Mouse (Mus musculus) forebrain, embryonic 13.5 days (tissue): ENCODE results near the gene Lyg1. TPM values are rescaled to one million over a fixed set of nuclear protein-coding genes. Genes with fewer than 3 reads are reported as not detected.

Experiments used
- ATAC-seq: fragments of 200-750 bp; cut with Nextera tagmentation; 2 replicates; pipeline ENCODE4 v1.8.0; 2017
- H3K27ac ChIP-seq: fragments of 300-500 bp; sonication (generic); 2 replicates; pipeline ENCODE4 v1.5.1; 2015; ENCODE audit warnings: inconsistent platforms, mild to moderate bottlenecking, moderate library complexity
- H3K27me3 ChIP-seq: fragments of 300-500 bp; sonication (generic); 2 replicates; pipeline ENCODE4 v1.6.1; 2015; ENCODE audit warnings: mild to moderate bottlenecking, inconsistent platforms
- H3K36me3 ChIP-seq: fragments of 300-500 bp; sonication (generic); 2 replicates; pipeline ENCODE4 v1.6.1; 2015; ENCODE audit warnings: mild to moderate bottlenecking, inconsistent platforms; ENCODE audit not compliant: poor library complexity, severe bottlenecking
- H3K4me1 ChIP-seq: fragments of 300-500 bp; sonication (generic); 2 replicates; pipeline ENCODE4 v1.6.1; 2015; ENCODE audit warnings: inconsistent platforms
- H3K4me2 ChIP-seq: fragments of 300-500 bp; sonication (generic); 2 replicates; pipeline ENCODE4 v1.6.1; 2015; ENCODE audit warnings: inconsistent platforms, mild to moderate bottlenecking, moderate library complexity
- H3K4me3 ChIP-seq: fragments of 300-500 bp; sonication (generic); 2 replicates; pipeline ENCODE4 v1.5.1; 2015; ENCODE audit warnings: mild to moderate bottlenecking, inconsistent platforms
- H3K9ac ChIP-seq: fragments of 300-500 bp; sonication (generic); 2 replicates; pipeline ENCODE4 v1.6.1; 2015; ENCODE audit warnings: mild to moderate bottlenecking, inconsistent platforms
- H3K9me3 ChIP-seq: fragments of 300-500 bp; sonication (generic); replicated peaks from 2 replicates; pipeline ENCODE4 v1.6.1; 2016; ENCODE audit warnings: inconsistent platforms
- WGBS: fragments of 180-500 bp; shearing (Covaris S2); methylation state at CpG from one replicate; pipeline ENCODE4 v1.1.7; 2015; 5-methylcytosine and 5-hydroxymethylcytosine counted together
- polyA plus RNA-seq: library from polyadenylated mRNA; unstranded; fragments of >200 nt; fragmentation: Nextera tagmentation; extraction: Ambion mirVana; gene quantifications from 2 replicates; pipeline ENCODE4 v1.2.1, GENCODE M21; 2015

The Lyg1 gene
- not detected in 2 replicates for polyA plus RNA-seq

DNA sequence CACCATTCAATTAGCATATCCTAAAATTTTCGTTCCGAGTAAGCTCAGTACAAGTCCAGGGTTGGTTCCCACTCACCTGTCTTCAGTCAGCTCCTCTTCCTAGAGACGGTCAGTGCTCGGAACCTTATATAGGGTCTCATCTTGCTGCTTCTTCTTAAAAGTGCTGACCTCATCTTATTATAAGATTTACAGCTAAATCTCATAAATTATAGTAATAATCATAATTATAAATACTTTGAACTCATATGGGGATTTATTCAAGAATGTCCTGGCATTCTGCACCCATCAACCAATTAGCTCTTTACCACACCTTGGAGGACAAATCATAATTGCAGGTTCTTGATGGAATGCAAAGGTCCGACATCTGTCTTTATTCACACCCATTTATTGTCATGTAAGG, at the start of gene Lyg1:
TSS of gene Lyg1 (minus strand) at position 101 of the 400 bp plus-strand sequence.
- Histone ChIP-seq H3K27ac (0 out of 2 replicates have a peak within 1 kb of the TSS, but pooled peaks have one; percentile 2), H3K27me3 (no peaks in the 10 kb centered on the region), H3K36me3 (no peaks in the 10 kb centered on the region), H3K9me3 (no peaks in the 10 kb centered on the region), H3K4me1 (peaks cover 8% of the 10 kb centered on the region; the same call in 1 of the 2 replicates), H3K4me2 (no peak within 1 kb of the TSS), H3K9ac (no peak within 1 kb of the TSS), H3K4me3 (no peak within 1 kb of the TSS)
- ATAC-seq: no peak
- WGBS: 83% methylated on average over 5 of the region's 5 CpGs

- ATAC-seq: no peak
- H3K9ac ChIP-seq: no peak overlapping the region
- 78% methylated on average over 3 of the region's 3 CpGs for WGBS
Measured at GRCm38 (mm10) chr1:38006741-38007140, 49.2 kb upstream of the Lyg1 start.

DNA sequence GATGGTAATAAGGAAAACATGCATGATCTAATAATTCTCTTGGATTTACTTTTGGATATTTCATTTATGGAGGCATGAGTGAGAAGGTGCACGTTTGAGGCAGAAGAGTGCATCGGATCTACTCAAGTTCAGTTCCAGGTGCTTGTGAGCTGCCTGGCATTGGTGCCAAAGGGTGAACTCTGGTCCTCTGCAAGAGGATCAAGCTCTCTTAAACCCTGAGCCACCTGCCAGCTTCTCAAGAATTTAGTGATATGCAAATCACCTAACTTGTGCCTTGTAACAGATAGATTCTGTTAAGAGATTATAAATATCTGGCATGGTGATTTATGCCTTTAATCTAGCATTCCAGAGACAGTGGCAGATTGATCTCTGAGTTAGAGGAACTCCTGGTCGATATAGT, 45.5 kb upstream of the Lyg1 start:
- Histone ChIP-seq H3K4me2 (no peak overlapping the region), H3K27ac (no peak overlapping the region), H3K9ac (no peak overlapping the region), H3K9me3 (no peaks in the 10 kb centered on the region), H3K36me3 (no peaks in the 10 kb centered on the region), H3K27me3 (no peaks in the 10 kb centered on the region), H3K4me3 (no peak overlapping the region), H3K4me1 (peaks cover 16% of the 10 kb centered on the region)
- ATAC-seq: no peak
- 94% methylated on average over 3 of the region's 3 CpGs for WGBS

More at GRCm38 (mm10) chr1:38006741-38007140, 49.2 kb upstream of the Lyg1 start:
- H3K4me3 ChIP-seq: no peak overlapping the region
- H3K27ac ChIP-seq: no peak overlapping the region
- H3K36me3 ChIP-seq: no peaks in the 10 kb centered on the region
- no peaks in the 10 kb centered on the region for H3K27me3 ChIP-seq
- H3K4me2 ChIP-seq: no peak overlapping the region
- no peaks in the 10 kb centered on the region for H3K4me1 ChIP-seq
- H3K9me3 ChIP-seq: no peaks in the 10 kb centered on the region

DNA sequence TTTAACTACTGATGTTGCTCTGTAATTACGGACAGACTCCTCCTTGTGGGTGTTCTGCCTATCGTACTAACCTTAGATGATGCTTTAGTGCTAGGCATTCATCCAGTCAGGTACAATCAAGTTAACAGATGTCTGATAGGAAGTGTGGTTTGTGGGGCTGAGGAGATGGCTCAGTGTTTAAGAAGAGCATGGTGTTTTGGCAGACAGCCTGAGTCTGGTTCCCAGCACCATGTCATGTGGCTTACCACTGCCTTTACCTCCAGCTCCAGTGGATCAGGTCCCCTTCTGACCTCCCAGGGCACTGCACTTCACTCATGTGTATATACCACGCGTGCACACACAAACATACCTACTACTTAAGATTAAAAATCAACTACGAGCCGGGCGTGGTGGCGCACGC, 44.4 kb upstream of the Lyg1 start:
- Histone ChIP-seq H3K36me3 (no peaks in the 10 kb centered on the region), H3K4me1 (peaks cover 16% of the 10 kb centered on the region), H3K4me2 (no peak overlapping the region), H3K9me3 (no peaks in the 10 kb centered on the region), H3K4me3 (no peak overlapping the region), H3K27ac (no peak overlapping the region), H3K9ac (no peak overlapping the region), H3K27me3 (no peaks in the 10 kb centered on the region)
- 97% methylated on average over 9 of the region's 9 CpGs for WGBS
- ATAC-seq: no peak

DNA sequence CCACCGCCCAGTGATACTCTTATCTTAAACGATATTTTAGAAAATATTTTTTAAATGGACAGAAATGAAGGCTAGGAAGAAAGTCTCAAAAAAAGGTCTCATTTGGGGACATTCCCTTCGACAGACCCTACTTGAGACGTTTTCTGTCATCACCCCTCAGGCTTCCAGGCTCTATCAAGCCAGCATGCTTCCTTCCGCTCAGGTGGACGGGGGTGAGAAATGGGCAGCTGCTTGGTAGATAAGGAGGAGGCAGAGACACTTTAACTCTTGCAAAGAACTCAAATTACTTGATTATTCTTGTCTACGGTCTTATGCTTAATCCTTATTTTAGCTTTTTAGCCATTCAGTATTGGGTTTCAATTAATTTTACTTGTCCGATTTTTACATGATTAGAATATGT, 43.3 kb upstream of the Lyg1 start:
- Histone ChIP-seq H3K27me3 (no peaks in the 10 kb centered on the region), H3K4me1 (peaks cover 23% of the 10 kb centered on the region), H3K9ac (no peak overlapping the region), H3K36me3 (no peaks in the 10 kb centered on the region), H3K4me2 (no peak overlapping the region), H3K9me3 (no peaks in the 10 kb centered on the region), H3K27ac (no peak overlapping the region), H3K4me3 (no peak overlapping the region)
- WGBS: 94% methylated on average over 8 of the region's 8 CpGs
- ATAC-seq: no peak

DNA sequence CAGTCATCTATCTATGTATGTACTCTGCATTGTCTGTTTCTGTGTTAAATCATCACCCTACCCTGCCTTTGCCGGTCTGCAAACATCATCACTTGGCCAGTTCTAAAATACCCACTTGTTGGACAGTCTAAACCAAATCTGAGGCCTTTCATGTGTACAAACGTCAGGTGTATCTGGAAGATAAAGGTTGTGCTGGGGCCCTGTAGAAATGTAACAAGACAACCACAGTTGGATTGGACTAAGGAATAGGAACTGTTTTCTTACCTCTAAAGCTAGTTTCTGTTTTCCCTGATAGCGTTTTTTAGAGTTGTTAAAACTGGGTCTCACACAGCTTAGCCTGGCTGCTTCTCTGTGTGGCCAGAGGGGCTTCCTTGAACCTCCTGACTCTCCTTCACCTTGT, 42.0 kb upstream of the Lyg1 start:
- H3K9me3 ChIP-seq: no peaks in the 10 kb centered on the region
- H3K4me1 ChIP-seq: peaks cover 24% of the 10 kb centered on the region
- ATAC-seq: no peak
- peak overlapping the region; percentile 81 for H3K4me2 ChIP-seq
- no peak overlapping the region for H3K4me3 ChIP-seq
- H3K27ac ChIP-seq: no peak overlapping the region
- WGBS: 90% methylated on average over 3 of the region's 3 CpGs
- H3K27me3 ChIP-seq: no peaks in the 10 kb centered on the region
- peak overlapping the region; percentile 26; the same call in 1 of the 2 replicates for H3K9ac ChIP-seq
- H3K36me3 ChIP-seq: peaks cover 11% of the 10 kb centered on the region

GRCm38 (mm10) chr1:37998371-37999199, 41.0 kb upstream of the Lyg1 start:
- Histone ChIP-seq H3K4me1 (peaks cover 24% of the 10 kb centered on the region), H3K4me2 (peak overlapping the region; percentile 81), H3K9me3 (no peaks in the 10 kb centered on the region), H3K27me3 (no peaks in the 10 kb centered on the region), H3K4me3 (peak overlapping the region; percentile 96), H3K9ac (peak overlapping the region; percentile 95), H3K36me3 (peaks cover 21% of the 10 kb centered on the region), H3K27ac (peak overlapping the region; percentile 87)
- ATAC-seq: peak; percentile 1; the same call in 1 of the 2 replicates
- 4% methylated on average over 43 of the region's 47 CpGs for WGBS

DNA sequence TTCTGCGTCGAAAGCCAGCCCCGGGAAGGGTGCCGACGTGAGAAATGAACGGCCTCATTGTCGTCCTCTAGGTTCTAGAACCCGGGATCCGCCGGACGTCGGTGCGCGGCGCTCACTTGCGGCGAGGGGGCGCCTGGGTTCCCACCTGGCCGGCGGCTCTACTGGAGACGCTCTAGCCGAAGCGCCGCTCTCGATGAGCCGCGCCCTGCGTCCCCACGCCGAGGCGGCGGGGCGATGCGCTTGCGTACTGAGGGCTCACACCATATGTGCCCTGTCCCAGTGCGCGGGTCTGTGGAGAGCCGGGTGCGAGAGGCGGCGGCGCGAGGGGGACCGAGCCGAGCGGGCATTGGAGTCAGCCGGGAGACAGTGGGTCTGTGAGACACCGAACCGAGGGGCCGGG, 40.3 kb upstream of the Lyg1 start, which contains the start of the genes Txndc9 and Eif5b:
TSS of gene Txndc9 (minus strand) at position 27 of the 400 bp plus-strand sequence.
TSS of gene Eif5b (plus strand) at position 144 of the 400 bp plus-strand sequence.
- Histone ChIP-seq H3K9ac (peak within 1 kb of the TSS; percentile 95), H3K4me1 (peaks cover 24% of the 10 kb centered on the region)
- 0% methylated on average over 50 of the region's 50 CpGs for WGBS

DNA sequence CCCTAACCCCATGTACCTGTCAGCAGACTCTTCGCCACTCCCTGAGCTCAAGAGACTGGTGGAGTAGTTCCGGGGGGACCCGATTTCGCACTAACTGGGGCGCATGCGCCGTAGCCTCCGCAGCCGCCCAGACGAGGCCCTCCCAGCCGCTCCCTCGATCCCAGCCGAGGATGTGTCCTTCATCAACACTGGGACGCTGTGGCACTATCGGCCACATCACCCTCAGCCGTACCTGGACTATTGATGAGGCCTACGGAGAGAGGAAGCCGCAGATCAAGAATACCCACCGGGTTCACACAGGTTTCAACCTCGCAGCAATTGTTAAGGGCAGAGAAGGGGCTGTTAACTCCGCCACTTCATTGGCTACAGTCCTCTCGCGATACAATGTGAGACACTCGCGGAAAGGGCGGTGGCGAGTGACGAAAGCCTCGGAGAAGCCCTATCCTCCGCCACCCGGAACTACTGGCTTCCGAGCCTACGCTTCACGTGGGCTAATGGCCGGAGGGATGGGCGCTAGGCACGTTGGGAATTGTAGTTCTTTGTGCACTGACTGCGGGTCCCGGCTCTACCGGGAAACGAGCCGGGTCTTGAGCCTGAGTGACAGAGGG, 39.4 kb upstream of the Lyg1 start:
- under 1% methylated on average over 42 of the region's 42 CpGs for WGBS
- Histone ChIP-seq H3K9ac (peak overlapping the region; percentile 95), H3K36me3 (peaks cover 36% of the 10 kb centered on the region), H3K9me3 (no peaks in the 10 kb centered on the region), H3K4me3 (peak overlapping the region; percentile 96), H3K27ac (peak overlapping the region; percentile 93), H3K4me1 (peaks cover 24% of the 10 kb centered on the region), H3K4me2 (peak overlapping the region; percentile 81), H3K27me3 (no peaks in the 10 kb centered on the region)
- peak; percentile 97 for ATAC-seq

More for the DNA sequence above, 40.3 kb upstream of the Lyg1 start, which contains the start of the genes Txndc9 and Eif5b:
- Histone ChIP-seq H3K27me3 (no peaks in the 10 kb centered on the region), H3K27ac (peak within 1 kb of the TSS; percentile 93), H3K4me2 (peak within 1 kb of the TSS; percentile 81), H3K36me3 (peaks cover 28% of the 10 kb centered on the region), H3K9me3 (no peaks in the 10 kb centered on the region), H3K4me3 (peak within 1 kb of the TSS; percentile 96)
- peak; percentile 92 for ATAC-seq

DNA sequence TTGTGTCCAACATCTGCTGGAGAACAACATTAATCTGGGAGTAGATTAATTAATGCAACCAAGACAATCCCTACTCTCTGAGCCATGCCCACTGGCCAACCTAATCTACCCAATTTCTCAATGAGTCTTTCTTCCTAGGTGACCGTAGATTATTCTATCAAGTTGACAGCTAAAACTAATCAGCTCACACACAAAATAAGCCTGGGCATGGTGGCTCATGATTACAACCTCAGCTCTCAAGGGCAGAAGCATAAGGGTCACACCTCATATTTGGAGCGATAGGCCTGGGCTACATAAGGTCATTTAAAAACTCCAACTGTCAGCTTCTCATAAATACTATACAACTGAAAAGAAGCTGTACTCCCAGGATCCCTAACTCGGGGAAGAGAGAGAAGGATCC, 38.7 kb upstream of the Lyg1 start:
- no peak overlapping the region for H3K27ac ChIP-seq
- H3K4me3 ChIP-seq: peak overlapping the region; percentile 96
- peak overlapping the region; percentile 81 for H3K4me2 ChIP-seq
- peaks cover 24% of the 10 kb centered on the region for H3K4me1 ChIP-seq
- H3K36me3 ChIP-seq: peaks cover 43% of the 10 kb centered on the region
- H3K27me3 ChIP-seq: no peaks in the 10 kb centered on the region
- WGBS: 54% methylated on average over 3 of the region's 3 CpGs
- no peaks in the 10 kb centered on the region for H3K9me3 ChIP-seq
- ATAC-seq: no peak
- peak overlapping the region; percentile 86 for H3K9ac ChIP-seq

GRCm38 (mm10) chr1:37987856-37988255, 30.3 kb upstream of the Lyg1 start:
- H3K9ac ChIP-seq: no peak overlapping the region
- H3K27me3 ChIP-seq: no peaks in the 10 kb centered on the region
- no peaks in the 10 kb centered on the region for H3K4me1 ChIP-seq
- H3K36me3 ChIP-seq: peaks cover 74% of the 10 kb centered on the region
- no peak overlapping the region for H3K4me2 ChIP-seq
- 93% methylated on average over 5 of the region's 5 CpGs for WGBS
- no peak overlapping the region for H3K27ac ChIP-seq
- H3K4me3 ChIP-seq: no peak overlapping the region
- H3K9me3 ChIP-seq: no peaks in the 10 kb centered on the region
- no peak for ATAC-seq

DNA sequence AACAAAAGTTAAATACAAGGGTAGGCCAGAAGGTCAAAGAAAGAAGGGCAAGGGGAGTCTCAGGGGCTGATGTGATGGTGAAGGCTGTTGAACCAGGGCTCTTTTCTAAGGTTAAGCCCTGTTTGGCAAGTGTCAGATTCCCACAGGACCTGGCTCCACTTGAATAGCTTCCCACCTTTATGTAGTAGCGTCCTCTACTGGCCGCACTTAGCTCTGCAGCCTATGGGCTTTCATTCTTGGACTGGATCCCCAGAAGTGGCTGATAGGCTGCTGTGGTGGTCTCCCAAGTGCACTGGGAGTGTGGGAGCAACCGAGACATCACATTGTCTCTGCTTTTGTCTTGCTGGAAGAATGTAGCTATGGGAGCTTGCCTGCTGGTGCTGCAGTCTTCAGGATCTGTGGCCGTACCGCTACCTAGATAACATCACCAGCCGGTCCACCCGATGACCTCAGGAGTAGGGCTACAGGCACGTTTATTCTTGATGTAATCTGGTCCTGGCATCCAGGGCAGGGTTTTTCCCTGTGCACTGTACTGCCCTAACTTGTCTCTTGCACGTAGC, 28.3 kb upstream of the Lyg1 start:
- Histone ChIP-seq H3K4me3 (no peak overlapping the region), H3K27me3 (no peaks in the 10 kb centered on the region), H3K4me2 (no peak overlapping the region), H3K27ac (no peak overlapping the region), H3K4me1 (no peaks in the 10 kb centered on the region), H3K9ac (no peak overlapping the region), H3K9me3 (no peaks in the 10 kb centered on the region), H3K36me3 (peaks cover 55% of the 10 kb centered on the region)
- ATAC-seq: no peak
- 82% methylated on average over 9 of the region's 9 CpGs for WGBS
